Mouse (Mus musculus) C2C12 (cell line): Measurements from ENCODE around the gene Tbxas1. TPM values are rescaled to one million over a fixed set of nuclear protein-coding genes. Genes with fewer than 3 reads are reported as not detected.

Source experiments
- H3K27me3 ChIP-seq: one replicate; pipeline ENCODE4 v1.6.1; 2011; ENCODE audit not compliant: control insufficient read depth, insufficient read depth, insufficient read length
- H3K36me3 ChIP-seq: one replicate; pipeline ENCODE4 v1.6.1; 2011; ENCODE audit not compliant: control insufficient read depth, insufficient read depth
- H3K4me3 ChIP-seq: one replicate; pipeline ENCODE4 v1.5.1; 2011; ENCODE audit warnings: mild to moderate bottlenecking, control low read depth; ENCODE audit not compliant: poor library complexity, insufficient read depth, severe bottlenecking
- H3K79me2 ChIP-seq: one replicate; pipeline ENCODE4 v1.6.1; 2011; ENCODE audit not compliant: control insufficient read depth, insufficient read depth
- H3K79me3 ChIP-seq: one replicate; pipeline ENCODE4 v1.6.1; 2011; ENCODE audit warnings: low read depth, control low read depth
- H3ac ChIP-seq: one replicate; pipeline ENCODE3; 2011; ENCODE audit warnings: low read depth; ENCODE audit not compliant: control insufficient read depth, insufficient read length
- CEBPB ChIP-seq: IDR thresholded peaks from one replicate; pipeline ENCODE4 v1.6.1; 2011; ENCODE audit warnings: low read depth, mild to moderate bottlenecking, control low read depth, moderate library complexity
- CTCF ChIP-seq: IDR thresholded peaks from one replicate; pipeline ENCODE4 v1.5.1; 2011; ENCODE audit not compliant: control insufficient read depth, insufficient read depth, insufficient read length
- FOSL1 ChIP-seq: IDR thresholded peaks from one replicate; pipeline ENCODE4 v1.8.0; 2011; ENCODE audit warnings: mild to moderate bottlenecking, low read length; ENCODE audit not compliant: poor library complexity, insufficient read depth, severe bottlenecking
- MAX ChIP-seq: IDR thresholded peaks from one replicate; pipeline ENCODE4 v1.6.1; 2011; ENCODE audit warnings: mild to moderate bottlenecking, control low read depth
- MYOD1 ChIP-seq: IDR thresholded peaks from one replicate; pipeline ENCODE4 v1.6.1; 2011; ENCODE audit warnings: low read depth; ENCODE audit not compliant: control insufficient read depth, insufficient read length
- MYOG ChIP-seq: IDR thresholded peaks from one replicate; pipeline ENCODE4 v1.6.1; 2011; ENCODE audit not compliant: control insufficient read depth, insufficient read length; ENCODE audit errors: extremely low read depth
- USF1 ChIP-seq: IDR thresholded peaks from one replicate; pipeline ENCODE4 v1.6.1; 2011; ENCODE audit warnings: low read depth, mild to moderate bottlenecking, control low read depth, moderate library complexity
- polyA plus RNA-seq: library from polyadenylated mRNA; unstranded; fragments of >200 nt; fragmentation: generic; extraction: Trizol; gene quantifications from one replicate; pipeline ENCODE4 v1.2.1, GENCODE M21; 2012; ENCODE audit warnings: missing spikeins

The Tbxas1 gene
- polyA plus RNA-seq, 1 experiment: 0.06 TPM

- no peaks in the 10 kb centered on the region for H3K79me3 ChIP-seq
- no peaks in the 10 kb centered on the region for H3K36me3 ChIP-seq
- no peak overlapping the region for H3K4me3 ChIP-seq
- no peak overlapping the region for H3ac ChIP-seq
- H3K27me3 ChIP-seq: no peaks in the 10 kb centered on the region
- no peak for TF ChIP-seq MYOD1
- no peak for TF ChIP-seq CEBPB
- TF ChIP-seq MYOG: no peak
- no peak for TF ChIP-seq FOSL1
- TF ChIP-seq CTCF: no peak
- no peak for TF ChIP-seq USF1
- no peak for TF ChIP-seq MAX
- no peaks in the 10 kb centered on the region for H3K79me2 ChIP-seq
These were observed 63.2 kb downstream of the Tbxas1 start for GRCm38 (mm10) chr6:38938421-38938820.

- Histone ChIP-seq H3K79me2 (no peaks in the 10 kb centered on the region), H3K79me3 (no peaks in the 10 kb centered on the region), H3K36me3 (no peaks in the 10 kb centered on the region), H3K4me3 (no peak overlapping the region), H3K27me3 (no peaks in the 10 kb centered on the region), H3ac (no peak overlapping the region)
- TF ChIP-seq MYOG (no peak), USF1 (no peak), MYOD1 (no peak), CEBPB (no peak), MAX (no peak), FOSL1 (no peak), CTCF (no peak)
These were observed 63.9 kb downstream of the Tbxas1 start for GRCm38 (mm10) chr6:38939096-38939495.

GRCm38 (mm10) chr6:38941016-38941415 is 65.8 kb downstream of the Tbxas1 start:
- Histone ChIP-seq H3K36me3 (no peaks in the 10 kb centered on the region), H3K27me3 (no peaks in the 10 kb centered on the region), H3K79me3 (no peaks in the 10 kb centered on the region), H3K4me3 (no peak overlapping the region), H3ac (no peak overlapping the region), H3K79me2 (no peaks in the 10 kb centered on the region)
- no peak for TF ChIP-seq MAX
- no peak for TF ChIP-seq USF1
- TF ChIP-seq CEBPB: no peak
- no peak for TF ChIP-seq MYOD1
- no peak for TF ChIP-seq FOSL1
- no peak for TF ChIP-seq MYOG

- Histone ChIP-seq H3K79me3 (no peaks in the 10 kb centered on the region), H3ac (no peak overlapping the region), H3K4me3 (no peak overlapping the region), H3K27me3 (no peaks in the 10 kb centered on the region), H3K79me2 (no peaks in the 10 kb centered on the region), H3K36me3 (no peaks in the 10 kb centered on the region)
- no peak for TF ChIP-seq MAX
- no peak for TF ChIP-seq MYOG
- no peak for TF ChIP-seq CTCF
- TF ChIP-seq CEBPB: no peak
- no peak for TF ChIP-seq MYOD1
- TF ChIP-seq USF1: no peak
- TF ChIP-seq FOSL1: no peak
These were observed 67.6 kb downstream of the Tbxas1 start for GRCm38 (mm10) chr6:38942771-38943170.

- no peaks in the 10 kb centered on the region for H3K27me3 ChIP-seq
- no peaks in the 10 kb centered on the region for H3K79me3 ChIP-seq
- no peak overlapping the region for H3ac ChIP-seq
- H3K4me3 ChIP-seq: no peak overlapping the region
- no peak for TF ChIP-seq CTCF
- no peak for TF ChIP-seq MAX
- no peak for TF ChIP-seq USF1
- TF ChIP-seq CEBPB: no peak
- TF ChIP-seq FOSL1: no peak
- no peak for TF ChIP-seq MYOG
- no peaks in the 10 kb centered on the region for H3K79me2 ChIP-seq
- H3K36me3 ChIP-seq: no peaks in the 10 kb centered on the region
These were observed 69.2 kb downstream of the Tbxas1 start for GRCm38 (mm10) chr6:38944392-38944791.

GRCm38 (mm10) chr6:38944826-38945225 is 69.6 kb downstream of the Tbxas1 start:
- Histone ChIP-seq H3K4me3 (no peak overlapping the region), H3K79me2 (no peaks in the 10 kb centered on the region), H3K79me3 (no peaks in the 10 kb centered on the region), H3K36me3 (no peaks in the 10 kb centered on the region), H3ac (no peak overlapping the region), H3K27me3 (no peaks in the 10 kb centered on the region)
- no peak for TF ChIP-seq FOSL1

- no peak overlapping the region for H3ac ChIP-seq
These were observed 70.5 kb downstream of the Tbxas1 start for GRCm38 (mm10) chr6:38945681-38946080.

More at GRCm38 (mm10) chr6:38945681-38946080, 70.5 kb downstream of the Tbxas1 start:
- Histone ChIP-seq H3K79me3 (no peaks in the 10 kb centered on the region), H3K4me3 (no peak overlapping the region), H3K36me3 (no peaks in the 10 kb centered on the region), H3K79me2 (no peaks in the 10 kb centered on the region), H3K27me3 (no peaks in the 10 kb centered on the region)
- TF ChIP-seq CTCF (no peak), MYOG (no peak), MYOD1 (no peak), FOSL1 (no peak), MAX (no peak), CEBPB (no peak), USF1 (no peak)
